In genomic region chr16:34725156-34725555, GRCm38 (mm10) we compare ENCODE assay signal across 17 mouse cellular contexts.
"Had no signal": no experiment of that assay in that cellular context is flagged by ENCODE, and none has a peak within 500 bp of the region (broad histone marks: within the 10 kb centered on the region; RNA-seq: fewer than 3 reads in every experiment).

No protein-coding gene starts in this region.

- DNase-seq: lung, adult 18-20 months; lung, embryonic 14.5 days; lung, postnatal 14 days; lung, postnatal 36 days; midbrain, embryonic 14.5 days; right cerebral cortex, postnatal 14 days; thymus, adult 2 months; thymus, postnatal 25 days; thymus, postnatal 4 days had no signal

- H3K4me3 ChIP-seq: liver, embryonic 15.5 days; midbrain, embryonic 10.5 days; midbrain, embryonic 12.5 days; myocyte; neural tube, embryonic 12.5 days; stomach, embryonic 15.5 days had no signal

- H3K27me3 ChIP-seq: liver, embryonic 15.5 days; midbrain, embryonic 12.5 days; neural tube, embryonic 12.5 days; stomach, embryonic 15.5 days had no signal

- H3K27ac ChIP-seq: liver, embryonic 15.5 days; macrophage; midbrain, embryonic 10.5 days; midbrain, embryonic 12.5 days; neural tube, embryonic 12.5 days; stomach, embryonic 15.5 days; stomach, postnatal 0 days had no signal

- H3K4me1 ChIP-seq: liver, embryonic 15.5 days; midbrain, embryonic 10.5 days; midbrain, embryonic 12.5 days; neural tube, embryonic 12.5 days; stomach, embryonic 15.5 days had no signal
